Mouse (Mus musculus) spleen, adult 10 weeks (tissue): ENCODE results near the gene Glrp1. TPM values are rescaled to one million over a fixed set of nuclear protein-coding genes. Genes with fewer than 3 reads are reported as not detected.

ENCODE experiments used
- polyA plus RNA-seq: library from polyadenylated mRNA; stranded (reverse); fragments of 350-450 nt; fragmentation: Illumina TruSeq; extraction: RNeasy Lipid Tissue Mini Kit (QIAGEN cat#74804); gene quantifications from one replicate; pipeline ENCODE4 v1.2.3, GENCODE M21; 2015; ENCODE audit warnings: low replicate concordance; ENCODE audit not compliant: insufficient read depth

Glrp1 gene
- not detected for polyA plus RNA-seq

GRCm38 (mm10) chr1:88509789-88510188, at the start of gene Glrp1:
Glrp1 (minus strand) TSS chr1:88510066.

Other genes with a start within 250 kb of the Glrp1 start
- 98.6 TPM for gene Hjurp, start 232.4 kb downstream of the Glrp1 start, polyA plus RNA-seq
- not detected for gene Trpm8, start 232.4 kb downstream of the Glrp1 start, polyA plus RNA-seq
- not detected for gene Spp2, start 103.1 kb downstream of the Glrp1 start, polyA plus RNA-seq
- gene Arl4c, start 192.2 kb upstream of the Glrp1 start, polyA plus RNA-seq, result 59.8 TPM